Mouse (Mus musculus) lung, postnatal 14 days (tissue): ENCODE results near the gene Itpkb.
"Not testable (repeated sequence)": the region's sequence is repeated elsewhere in the genome, so short reads cannot be mapped to it uniquely, and the experiment has no call there.

Experiments used
- DNase-seq: peaks from one replicate; pipeline ENCODE4 v3.0.0; 2021

Gene Itpkb

GRCm38 (mm10) chr1:180370858-180371652 lies 40.8 kb downstream of the Itpkb start:
- no peak for DNase-seq

- not testable (repeated sequence) for DNase-seq
These were observed 42.0 kb downstream of the Itpkb start for GRCm38 (mm10) chr1:180372258-180372657.

- DNase-seq, result no peak
These were observed 46.3 kb downstream of the Itpkb start for GRCm38 (mm10) chr1:180376598-180376997.

DNA sequence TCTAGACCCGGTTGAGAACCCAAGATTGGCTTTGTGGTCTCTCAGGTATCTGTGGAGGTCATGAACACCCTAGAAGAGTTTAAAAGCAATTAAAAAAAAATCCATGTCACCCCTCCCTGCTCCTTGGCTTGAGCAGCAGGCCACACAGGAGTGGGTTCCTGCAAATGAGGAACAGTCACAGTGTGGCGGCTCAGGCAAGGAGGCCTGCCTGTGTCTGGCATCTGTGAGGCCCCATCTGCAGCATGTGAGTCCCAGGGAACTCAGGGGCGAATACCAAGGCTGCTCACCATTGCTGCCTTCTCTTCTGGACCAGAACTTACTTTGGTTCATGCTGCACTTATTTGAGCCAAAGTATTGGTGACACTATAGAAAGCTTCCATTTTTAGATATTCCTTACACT lies 49.3 kb downstream of the Itpkb start:
- no peak for DNase-seq

DNA sequence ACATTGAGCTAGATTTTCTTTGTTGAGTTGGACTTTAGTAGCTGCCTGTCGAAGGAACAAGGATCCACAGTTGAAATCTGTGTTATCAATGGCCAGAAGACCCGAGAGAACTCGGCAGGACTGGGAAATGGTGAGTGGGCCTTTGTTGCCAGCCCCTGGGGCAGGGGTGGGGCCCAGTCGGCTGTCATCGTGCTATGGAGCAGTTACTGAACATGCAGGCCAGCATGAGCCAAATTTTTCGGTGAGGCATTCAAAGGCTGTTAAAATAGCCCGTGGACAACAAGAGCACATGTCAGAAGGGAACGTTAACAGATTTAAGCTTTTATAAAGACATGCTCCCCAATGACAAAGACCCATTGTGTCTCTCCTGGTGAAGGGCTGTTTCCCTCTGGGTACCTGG lies 52.1 kb downstream of the Itpkb start:
- DNase-seq, result no peak

DNA sequence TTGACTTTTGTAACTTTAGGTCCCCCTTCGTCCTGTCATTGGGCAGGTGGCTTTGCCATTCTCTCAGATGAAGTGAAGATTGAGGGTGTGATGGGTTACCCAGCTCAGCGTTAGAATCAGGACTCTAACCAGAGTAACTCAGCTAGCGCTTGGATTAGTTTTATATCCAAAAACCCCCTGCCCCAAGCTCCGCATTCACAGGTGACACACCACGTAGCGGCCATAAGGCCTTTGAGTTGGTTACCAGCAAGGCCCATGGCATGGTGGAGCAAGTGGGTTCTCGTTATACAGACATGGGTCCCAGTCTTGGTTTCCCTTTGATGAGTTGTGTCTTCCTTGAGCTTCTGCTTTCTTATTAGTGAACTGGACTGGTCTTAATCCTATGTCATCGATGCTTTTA lies 53.6 kb downstream of the Itpkb start:
- no peak for DNase-seq

DNA sequence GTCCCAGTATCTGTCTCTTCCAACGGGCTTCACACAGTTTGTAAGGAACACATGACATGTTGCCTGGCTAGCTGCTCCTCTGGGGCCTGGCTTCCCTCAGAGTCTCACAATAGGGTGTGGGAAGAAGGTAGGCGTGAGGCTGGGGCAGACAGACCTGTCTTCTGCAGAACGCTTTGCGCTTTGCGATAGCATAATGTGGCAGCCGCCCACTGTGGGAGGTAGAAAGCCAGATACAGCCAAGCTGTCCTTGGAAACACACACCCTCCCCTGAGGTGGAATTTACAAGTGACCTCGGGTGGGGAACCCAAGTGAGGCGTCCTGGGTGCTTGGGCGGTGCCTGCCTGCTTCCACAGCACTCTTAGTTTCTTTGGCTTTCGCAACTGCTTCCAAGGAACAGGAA lies 54.2 kb downstream of the Itpkb start:
- DNase-seq, result peak; percentile 50

DNA sequence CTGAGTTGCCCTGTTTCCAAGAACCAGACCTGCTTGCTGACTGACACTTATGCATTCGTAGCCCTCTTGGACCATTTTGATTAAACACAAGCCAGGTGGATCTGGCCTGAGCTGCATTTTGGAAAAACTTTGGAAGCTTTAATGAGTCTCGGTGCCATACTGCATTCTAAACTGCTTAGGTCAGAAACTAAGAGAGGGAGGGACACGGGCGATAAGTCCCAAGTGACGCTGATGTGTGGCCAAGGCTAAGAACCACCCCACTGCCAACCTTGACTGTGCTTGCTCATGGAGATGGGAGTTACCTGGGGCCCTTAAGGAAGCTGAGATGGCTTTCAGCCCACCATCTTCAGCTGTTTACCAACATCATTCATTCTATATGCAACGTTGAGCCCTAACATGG lies 55.0 kb downstream of the Itpkb start:
- no peak for DNase-seq

DNA sequence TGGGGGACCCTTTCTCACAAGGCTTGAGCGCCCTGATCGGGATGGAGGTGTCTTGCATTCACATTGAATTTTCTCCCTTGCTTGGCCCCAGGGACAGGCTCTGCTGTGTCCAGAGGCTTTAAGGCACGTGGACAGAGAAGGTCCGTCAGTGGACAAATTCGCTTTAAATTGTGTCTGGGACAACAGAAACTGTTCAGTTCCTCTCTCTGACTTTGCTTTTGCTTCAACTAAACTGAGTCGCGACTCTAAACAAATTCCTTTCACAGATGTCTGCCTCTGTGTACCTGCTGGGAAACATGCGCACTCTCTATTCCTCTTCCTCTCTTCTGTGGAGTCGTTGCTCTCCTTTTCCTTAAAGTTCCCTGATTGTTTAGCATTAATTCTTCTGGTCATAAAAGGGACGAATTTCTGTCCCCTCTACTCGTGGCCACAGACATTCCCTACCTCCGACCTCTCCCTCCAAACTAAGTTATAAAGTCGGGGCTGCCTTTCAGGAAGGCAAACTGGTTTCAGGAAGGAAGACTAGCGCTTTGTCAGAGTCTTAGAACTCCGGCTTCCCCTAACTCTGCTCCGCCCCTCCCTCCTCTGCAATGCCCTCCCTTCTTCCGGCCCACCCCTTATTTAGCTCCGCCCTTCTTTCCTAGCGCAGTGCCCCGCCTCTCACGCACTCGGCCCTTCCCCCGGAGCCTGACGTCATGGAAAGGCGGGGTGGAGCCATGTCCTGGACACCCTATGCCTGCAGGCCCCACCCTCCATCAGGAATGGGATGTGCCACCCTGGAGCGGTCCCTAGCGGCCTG lies 56.9 kb downstream of the Itpkb start:
- DNase-seq, result peak; percentile 99

DNA sequence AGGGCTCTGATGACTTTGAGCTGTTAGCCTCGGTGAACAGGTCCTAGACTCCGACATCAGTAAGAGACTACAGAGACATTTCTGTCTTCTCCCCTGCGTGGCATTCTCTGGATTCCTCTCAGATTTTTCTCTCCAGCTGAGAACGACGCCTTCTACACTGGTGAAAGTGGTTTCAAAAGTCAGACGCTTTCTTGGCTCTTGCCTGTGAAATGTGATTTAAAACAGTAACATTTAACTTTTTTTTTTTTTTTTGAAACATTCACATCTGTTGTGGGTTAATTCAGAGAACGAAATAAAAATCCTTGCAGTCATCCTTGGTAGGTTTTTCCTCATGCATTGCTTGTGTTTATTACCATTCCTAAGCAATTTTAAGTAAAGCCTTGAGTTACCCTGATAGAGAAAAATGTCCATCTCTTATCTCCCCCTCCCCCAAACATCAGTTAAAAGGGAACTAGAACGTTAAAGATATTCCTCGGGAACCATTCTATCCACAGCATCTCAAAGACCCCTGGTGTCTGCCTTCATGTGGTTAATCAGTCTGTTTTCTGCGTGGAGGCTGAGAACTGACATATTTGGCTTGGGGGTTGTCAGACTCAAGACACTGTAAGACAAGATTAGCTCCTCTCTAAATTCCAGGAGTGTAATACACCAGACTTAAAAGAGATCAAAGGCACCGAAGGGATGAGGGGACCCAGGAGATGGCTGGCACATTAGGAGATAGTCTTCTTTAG lies 57.6 kb downstream of the Itpkb start:
- no peak for DNase-seq

DNA sequence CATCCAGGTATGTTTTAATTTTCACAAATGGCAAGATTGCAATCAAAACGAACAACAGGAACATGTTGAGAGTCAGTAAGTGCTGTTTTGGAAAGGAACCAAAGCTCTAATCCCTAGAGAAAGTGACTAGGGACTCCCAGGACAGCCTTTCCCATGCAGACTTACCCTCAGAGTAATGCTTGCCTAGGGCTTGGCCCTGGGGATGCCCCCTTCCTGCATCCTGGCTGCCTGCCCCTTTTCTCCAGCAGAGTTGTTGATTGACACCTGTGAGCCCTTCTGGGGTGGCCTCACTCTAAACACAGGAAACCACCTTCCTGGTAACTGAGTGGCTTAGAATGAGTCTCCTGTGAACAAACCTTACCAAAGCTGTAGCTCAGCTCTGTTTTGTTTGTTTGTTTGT lies 58.2 kb downstream of the Itpkb start:
- no peak for DNase-seq

DNA sequence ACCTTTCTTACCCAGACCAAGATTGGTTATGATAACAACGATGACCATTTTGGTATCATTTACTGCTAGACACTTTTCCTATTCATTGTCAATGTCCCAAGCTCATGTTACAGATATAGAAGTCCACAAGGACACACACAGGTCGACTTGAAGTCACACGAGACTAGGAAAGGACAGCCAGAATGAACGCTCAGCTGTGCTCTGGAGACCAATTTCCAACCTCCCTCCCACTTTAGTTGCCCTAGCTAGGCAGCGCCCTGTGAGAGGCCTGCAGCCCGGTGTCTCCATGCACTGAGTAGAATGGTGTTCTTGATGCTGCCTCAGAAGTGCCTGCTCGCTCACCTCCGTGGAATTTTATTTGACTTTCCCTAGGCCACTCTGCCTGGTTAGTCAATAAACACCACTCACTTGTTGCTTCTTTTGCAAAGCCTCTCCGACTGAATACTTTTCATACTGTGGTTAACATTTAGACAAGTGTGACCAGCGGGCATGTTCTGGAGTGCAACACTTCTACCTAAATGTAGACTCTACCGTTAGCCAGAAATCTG lies 59.0 kb downstream of the Itpkb start:
- not testable (repeated sequence) for DNase-seq

DNA sequence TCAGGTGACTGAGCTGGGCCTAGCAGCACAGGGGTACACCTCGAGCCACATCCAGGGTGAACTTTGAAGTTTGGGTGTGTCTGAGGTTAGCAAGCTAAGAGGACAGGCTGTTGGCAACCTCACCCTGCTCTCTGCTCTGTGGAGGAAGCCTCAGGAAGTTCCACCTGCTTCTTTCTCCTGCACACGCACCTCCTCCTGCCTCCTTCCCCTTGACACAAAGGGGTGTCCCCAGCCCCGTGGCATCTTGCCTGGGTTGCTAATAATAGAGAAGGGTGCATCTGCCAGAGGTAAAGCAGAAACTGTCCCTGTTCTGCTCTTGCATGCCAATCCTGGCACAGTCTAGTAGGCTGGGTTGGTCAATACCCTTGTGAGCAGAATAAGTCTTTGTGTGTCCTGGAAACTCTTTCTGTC lies 60.0 kb downstream of the Itpkb start:
- peak; percentile 45 for DNase-seq

DNA sequence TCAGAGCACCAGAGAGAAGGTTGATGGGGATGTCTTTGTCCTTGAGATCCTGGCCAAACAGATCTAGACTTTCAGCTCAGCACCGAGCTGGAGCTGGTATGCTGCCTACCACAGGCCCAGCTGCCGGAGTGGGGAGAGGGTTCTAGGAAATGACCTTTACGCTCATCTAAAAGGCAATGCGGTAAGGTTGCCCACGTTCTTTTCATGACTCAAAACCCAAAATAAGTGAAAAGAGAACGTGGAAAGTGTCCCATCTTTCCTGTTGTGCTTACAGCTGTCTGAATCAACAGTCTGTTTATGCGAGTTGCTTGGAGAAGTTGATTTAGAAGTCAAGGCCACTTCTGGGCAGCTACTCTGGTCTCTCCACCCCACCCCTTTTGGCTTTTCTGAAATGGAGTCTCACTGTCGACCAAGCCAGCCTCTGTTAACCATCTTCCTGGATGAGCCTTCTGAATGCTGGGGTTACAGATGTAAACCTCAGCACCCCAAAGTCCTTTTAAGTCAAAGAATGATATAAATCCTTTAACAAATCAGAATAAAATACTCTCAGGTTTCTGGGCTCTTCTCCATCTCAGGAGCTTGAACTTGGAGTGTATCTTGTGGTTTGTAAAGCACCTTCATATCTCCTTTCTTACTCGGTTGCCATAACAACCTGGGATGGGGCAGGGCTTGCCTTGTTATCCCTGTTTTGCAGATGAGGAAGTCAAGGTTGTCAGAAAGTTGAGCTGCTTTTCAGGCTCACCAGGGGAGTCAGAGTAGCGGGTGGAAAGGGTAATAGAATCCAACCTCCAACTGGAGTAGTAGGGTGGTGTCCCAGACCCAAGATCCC lies 60.7 kb downstream of the Itpkb start:
- DNase-seq, result no peak

GRCm38 (mm10) chr1:180391575-180391945 lies 61.3 kb downstream of the Itpkb start:
- no peak for DNase-seq

GRCm38 (mm10) chr1:180392137-180392798 lies 62.0 kb downstream of the Itpkb start:
- DNase-seq, result no peak

GRCm38 (mm10) chr1:180393017-180393797 lies 62.9 kb downstream of the Itpkb start:
- DNase-seq, result no peak

DNA sequence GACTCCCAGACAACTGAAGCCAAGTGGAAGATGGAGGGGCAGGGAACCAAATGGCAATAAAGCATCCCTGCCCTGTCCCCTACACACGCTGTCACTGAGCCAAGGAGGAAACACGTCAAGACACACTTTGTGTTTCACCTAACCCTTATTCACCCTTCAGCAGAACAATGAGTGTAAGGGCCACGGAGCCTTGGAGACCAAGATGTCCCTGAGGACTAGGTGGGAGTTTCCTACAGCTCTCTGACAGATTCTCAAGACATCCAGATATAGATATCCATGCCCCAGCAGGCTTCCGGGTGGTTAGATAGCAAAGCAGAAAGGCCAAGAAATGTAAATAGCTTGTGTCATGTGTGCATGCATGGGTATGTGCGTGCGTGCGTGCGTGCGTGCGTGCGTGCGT lies 63.6 kb downstream of the Itpkb start:
- no peak for DNase-seq

DNA sequence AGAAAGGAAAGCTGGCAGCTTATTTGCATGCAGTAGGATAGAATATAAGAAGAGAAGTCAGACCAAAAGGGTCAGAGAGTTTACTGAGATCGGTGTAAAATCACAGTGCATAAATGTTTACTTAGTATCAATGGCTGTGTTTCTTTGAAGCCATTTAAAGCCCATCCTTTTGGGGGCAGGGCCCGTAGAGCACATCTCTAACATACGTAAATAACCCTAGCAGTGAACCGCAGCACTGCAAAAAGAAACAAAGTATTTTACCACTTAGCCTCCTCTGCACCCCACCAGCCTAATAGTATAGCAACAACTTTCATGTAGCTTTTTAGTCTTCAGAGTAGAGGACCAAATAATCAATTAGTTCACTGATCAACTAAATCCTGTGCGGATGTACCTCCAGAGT lies 67.4 kb downstream of the Itpkb start:
- no peak for DNase-seq

DNA sequence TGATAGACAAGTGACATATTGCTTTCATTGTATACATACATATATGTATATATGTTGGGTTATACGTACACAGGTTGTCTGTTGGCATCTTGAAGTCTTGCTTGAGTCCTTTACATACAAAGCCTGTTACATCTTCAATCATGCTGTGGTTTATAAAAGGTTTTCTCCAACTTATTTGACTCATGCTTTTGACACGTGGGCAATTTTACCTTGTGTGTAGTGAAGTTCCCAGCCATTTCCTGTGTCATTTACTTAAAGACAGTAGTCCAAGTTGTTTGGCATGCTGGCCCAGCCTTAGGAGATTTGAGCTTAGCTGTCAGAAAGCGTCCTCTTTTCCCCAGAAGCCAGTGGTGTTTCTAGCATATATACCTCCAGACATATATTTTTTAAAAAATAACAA lies 68.2 kb downstream of the Itpkb start:
- DNase-seq, result no peak
